Mouse (Mus musculus) spleen, adult 2 months (tissue): Measurements from ENCODE around the gene Ubxn7.

Source experiments
- CTCF ChIP-seq: fragments of 200-500 bp; IDR thresholded peaks from 2 replicates; pipeline ENCODE4 v1.5.1; 2011; ENCODE audit warnings: mild to moderate bottlenecking, inconsistent platforms; ENCODE audit not compliant: insufficient read depth, insufficient read length, insufficient replicate concordance; ENCODE audit errors: extremely low read depth
- POLR2A ChIP-seq: fragments of 200-500 bp; IDR thresholded peaks from 2 replicates; pipeline ENCODE4 v1.6.1; 2011; ENCODE audit warnings: low read depth, low read length, inconsistent platforms

GRCm38 (mm10) chr16:32332040-32332555 lies at the start of gene Ubxn7:
- TF ChIP-seq POLR2A: peak; percentile 50
- TF ChIP-seq CTCF: no peak
